Mouse (Mus musculus): ENCODE measurements around the gene Slc25a10.

GRCm38 (mm10) chr11:120518027-120518426 lies 26.4 kb downstream of the Slc25a10 start:
- TF ChIP-seq CTCF (IDR thresholded peaks at IDR 0.05; ENCODE audit: insufficient read depth, low read length) (no peak), POLR2A (IDR thresholded peaks at IDR 0.05; ENCODE audit: borderline replicate concordance, extremely low read depth, low read depth, low read length) (no peak)

Measured in lung, adult 2 months (tissue).